Mouse (Mus musculus): ENCODE data around the gene Vamp5. TPM values are rescaled to one million over a fixed set of nuclear protein-coding genes. Genes with fewer than 3 reads are reported as not detected.

Vamp5 gene
- polyA plus RNA-seq, 1 experiment from 2014 or later: 15.8 TPM

- peak; percentile 80 for ATAC-seq (replicated peaks; ENCODE audit: insufficient number of reproducible peaks, low FRiP score, low TSS enrichment, low read depth)
- under 1% methylated on average over 68 of the region's 71 CpGs for WGBS
- no peak within 1 kb of the TSS for H3K27ac ChIP-seq (replicated peaks; ENCODE audit: low read depth, low read length)
Measured at GRCm38 (mm10) chr6:72355066-72355911, 25.0 kb downstream of the Vamp5 start, which contains the start of gene Tmem150a. Gene Tmem150a, plus strand, starts transcription at chr6:72355447.

GRCm38 (mm10) chr6:72354025-72354424 is 26.2 kb downstream of the Vamp5 start:
- 75% methylated on average over 1 of the region's 1 CpGs for WGBS
- DNase-seq (ENCODE audit: low spot score) (no peak), ATAC-seq (replicated peaks; ENCODE audit: insufficient number of reproducible peaks, low FRiP score, low TSS enrichment, low read depth) (no peak)
- Histone ChIP-seq H3K4me2 (ENCODE audit: low read depth, low read length) (no peak overlapping the region), H3K4me1 (ENCODE audit: control insufficient read depth, insufficient read depth, low read length) (no peaks in the 10 kb centered on the region; the same call in none of the 2 replicates), H3K27ac (replicated peaks; ENCODE audit: low read depth, low read length) (no peak overlapping the region), H3K9ac (replicated peaks; ENCODE audit: low read length) (no peak overlapping the region), H3K36me3 (replicated peaks; ENCODE audit: control insufficient read depth, insufficient read depth, low read depth, low read length) (no peaks in the 10 kb centered on the region), H3K27me3 (ENCODE audit: control insufficient read depth, insufficient read depth, low read length) (no peaks in the 10 kb centered on the region), H3K9me3 (replicated peaks; ENCODE audit: control insufficient read depth, low read length) (no peaks in the 10 kb centered on the region), H3K4me3 (ENCODE audit: low read depth, low read length) (no peak overlapping the region)

More at GRCm38 (mm10) chr6:72355066-72355911, 25.0 kb downstream of the Vamp5 start, which contains the start of gene Tmem150a:
- Histone ChIP-seq H3K27me3 (ENCODE audit: control insufficient read depth, insufficient read depth, low read length) (no peaks in the 10 kb centered on the region), H3K4me2 (ENCODE audit: low read depth, low read length) (peak within 1 kb of the TSS; percentile 97), H3K9ac (replicated peaks; ENCODE audit: low read length) (peak within 1 kb of the TSS; percentile 72), H3K4me3 (ENCODE audit: low read depth, low read length) (peak within 1 kb of the TSS; percentile 56), H3K9me3 (replicated peaks; ENCODE audit: control insufficient read depth, low read length) (no peaks in the 10 kb centered on the region), H3K36me3 (replicated peaks; ENCODE audit: control insufficient read depth, insufficient read depth, low read depth, low read length) (peaks cover 1% of the 10 kb centered on the region), H3K4me1 (ENCODE audit: control insufficient read depth, insufficient read depth, low read length) (no peaks in the 10 kb centered on the region; the same call in 1 of the 2 replicates)
- DNase-seq (ENCODE audit: low spot score): peak; percentile 85

- Histone ChIP-seq H3K4me1 (ENCODE audit: control insufficient read depth, insufficient read depth, low read length) (peaks cover 6% of the 10 kb centered on the region), H3K36me3 (replicated peaks; ENCODE audit: control insufficient read depth, insufficient read depth, low read depth, low read length) (no peaks in the 10 kb centered on the region), H3K27ac (replicated peaks; ENCODE audit: low read depth, low read length) (no peak overlapping the region), H3K4me3 (ENCODE audit: low read depth, low read length) (no peak overlapping the region), H3K4me2 (ENCODE audit: low read depth, low read length) (no peak overlapping the region), H3K9me3 (replicated peaks; ENCODE audit: control insufficient read depth, low read length) (no peaks in the 10 kb centered on the region), H3K27me3 (ENCODE audit: control insufficient read depth, insufficient read depth, low read length) (no peaks in the 10 kb centered on the region), H3K9ac (replicated peaks; ENCODE audit: low read length) (no peak overlapping the region)
- 53% methylated on average over 5 of the region's 5 CpGs for WGBS
- ATAC-seq (replicated peaks; ENCODE audit: insufficient number of reproducible peaks, low FRiP score, low TSS enrichment, low read depth) (no peak), DNase-seq (ENCODE audit: low spot score) (peak; percentile 68)
Measured at GRCm38 (mm10) chr6:72352636-72353405, 27.4 kb downstream of the Vamp5 start.

- no peak for ATAC-seq (replicated peaks; ENCODE audit: insufficient number of reproducible peaks, low FRiP score, low TSS enrichment, low read depth)
- Histone ChIP-seq H3K4me1 (ENCODE audit: control insufficient read depth, insufficient read depth, low read length) (peaks cover 6% of the 10 kb centered on the region), H3K27ac (replicated peaks; ENCODE audit: low read depth, low read length) (no peak overlapping the region), H3K9ac (replicated peaks; ENCODE audit: low read length) (no peak overlapping the region), H3K9me3 (replicated peaks; ENCODE audit: control insufficient read depth, low read length) (no peaks in the 10 kb centered on the region), H3K36me3 (replicated peaks; ENCODE audit: control insufficient read depth, insufficient read depth, low read depth, low read length) (no peaks in the 10 kb centered on the region), H3K4me3 (ENCODE audit: low read depth, low read length) (no peak overlapping the region), H3K27me3 (ENCODE audit: control insufficient read depth, insufficient read depth, low read length) (no peaks in the 10 kb centered on the region), H3K4me2 (ENCODE audit: low read depth, low read length) (no peak overlapping the region)
- WGBS: 84% methylated on average over 2 of the region's 2 CpGs
- DNase-seq (ENCODE audit: low spot score): no peak
Measured at GRCm38 (mm10) chr6:72350214-72350613, 30.1 kb downstream of the Vamp5 start.

GRCm38 (mm10) chr6:72348411-72348810 is 31.9 kb downstream of the Vamp5 start:
- DNase-seq (ENCODE audit: low spot score) (no peak), ATAC-seq (replicated peaks; ENCODE audit: insufficient number of reproducible peaks, low FRiP score, low TSS enrichment, low read depth) (no peak)
- no peaks in the 10 kb centered on the region for H3K27me3 ChIP-seq (ENCODE audit: control insufficient read depth, insufficient read depth, low read length)
- peak overlapping the region; percentile 44; the same call in 1 of the 2 replicates for H3K4me2 ChIP-seq (ENCODE audit: low read depth, low read length)
- no peak overlapping the region for H3K27ac ChIP-seq (replicated peaks; ENCODE audit: low read depth, low read length)
- no peak overlapping the region for H3K9ac ChIP-seq (replicated peaks; ENCODE audit: low read length)
- peaks cover 6% of the 10 kb centered on the region; the same call in 1 of the 2 replicates for H3K4me1 ChIP-seq (ENCODE audit: control insufficient read depth, insufficient read depth, low read length)
- no peaks in the 10 kb centered on the region for H3K9me3 ChIP-seq (replicated peaks; ENCODE audit: control insufficient read depth, low read length)
- H3K4me3 ChIP-seq (ENCODE audit: low read depth, low read length): no peak overlapping the region
- H3K36me3 ChIP-seq (replicated peaks; ENCODE audit: control insufficient read depth, insufficient read depth, low read depth, low read length): no peaks in the 10 kb centered on the region
- WGBS: 79% methylated on average over 10 of the region's 10 CpGs

- H3K27ac ChIP-seq (replicated peaks; ENCODE audit: low read depth, low read length): peak within 1 kb of the TSS; percentile 86
- peak within 1 kb of the TSS; percentile 44 for H3K4me2 ChIP-seq (ENCODE audit: low read depth, low read length)
- DNase-seq (ENCODE audit: low spot score): peak; percentile 87
- H3K4me3 ChIP-seq (ENCODE audit: low read depth, low read length): peak within 1 kb of the TSS; percentile 90
- peak; percentile 79 for ATAC-seq (replicated peaks; ENCODE audit: insufficient number of reproducible peaks, low FRiP score, low TSS enrichment, low read depth)
- H3K9me3 ChIP-seq (replicated peaks; ENCODE audit: control insufficient read depth, low read length): no peaks in the 10 kb centered on the region
- peak within 1 kb of the TSS; percentile 94 for H3K9ac ChIP-seq (replicated peaks; ENCODE audit: low read length)
- no peaks in the 10 kb centered on the region for H3K36me3 ChIP-seq (replicated peaks; ENCODE audit: control insufficient read depth, insufficient read depth, low read depth, low read length)
- no peaks in the 10 kb centered on the region for H3K27me3 ChIP-seq (ENCODE audit: control insufficient read depth, insufficient read depth, low read length)
- WGBS: under 1% methylated on average over 65 of the region's 72 CpGs
- H3K4me1 ChIP-seq (ENCODE audit: control insufficient read depth, insufficient read depth, low read length): peaks cover 6% of the 10 kb centered on the region; the same call in 1 of the 2 replicates
Measured at GRCm38 (mm10) chr6:72347166-72347941, 32.9 kb downstream of the Vamp5 start, which contains the start of gene 0610030E20Rik. Gene 0610030E20Rik, plus strand, starts transcription at chr6:72347317.

- Histone ChIP-seq H3K4me3 (ENCODE audit: low read depth, low read length) (no peak overlapping the region), H3K27me3 (ENCODE audit: control insufficient read depth, insufficient read depth, low read length) (no peaks in the 10 kb centered on the region), H3K9ac (replicated peaks; ENCODE audit: low read length) (no peak overlapping the region), H3K9me3 (replicated peaks; ENCODE audit: control insufficient read depth, low read length) (no peaks in the 10 kb centered on the region), H3K4me2 (ENCODE audit: low read depth, low read length) (no peak overlapping the region), H3K27ac (replicated peaks; ENCODE audit: low read depth, low read length) (no peak overlapping the region), H3K36me3 (replicated peaks; ENCODE audit: control insufficient read depth, insufficient read depth, low read depth, low read length) (no peaks in the 10 kb centered on the region), H3K4me1 (ENCODE audit: control insufficient read depth, insufficient read depth, low read length) (peaks cover 6% of the 10 kb centered on the region; the same call in 1 of the 2 replicates)
- 85% methylated on average over 4 of the region's 4 CpGs for WGBS
- ATAC-seq (replicated peaks; ENCODE audit: insufficient number of reproducible peaks, low FRiP score, low TSS enrichment, low read depth) (no peak), DNase-seq (ENCODE audit: low spot score) (no peak)
Measured at GRCm38 (mm10) chr6:72346261-72346660, 34.0 kb downstream of the Vamp5 start.

Measured in embryonic facial prominence, embryonic 11.5 days (tissue).